In the genomic region with DNA sequence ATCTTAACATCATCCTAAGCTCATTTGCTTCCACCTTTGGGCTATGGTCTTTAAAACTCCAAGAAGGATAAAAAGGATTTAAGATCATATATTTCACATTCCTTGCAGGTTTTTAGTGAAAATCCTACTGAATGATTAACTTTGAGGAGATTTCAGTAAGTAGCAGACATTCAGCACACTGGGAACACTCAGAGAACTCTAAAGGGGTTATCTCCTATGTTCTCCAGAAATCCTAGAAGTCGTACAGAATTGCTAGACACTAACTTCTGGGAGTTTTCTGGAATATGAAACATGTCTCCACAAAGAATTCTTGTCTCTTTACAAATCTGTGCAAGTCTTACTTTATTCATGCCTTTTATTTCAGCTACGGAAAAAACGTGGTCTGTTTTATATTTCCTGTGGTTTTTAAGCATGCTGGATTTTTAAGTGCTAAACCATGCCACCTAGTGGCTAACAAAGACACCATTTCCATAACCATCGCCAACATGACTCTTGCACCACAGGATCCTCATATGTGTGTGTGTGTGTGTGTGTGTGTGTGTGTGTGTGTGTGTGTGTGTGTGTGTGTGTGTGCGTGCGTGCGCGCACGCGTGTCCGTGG, we compare ENCODE assay signal across 8 mouse cellular contexts. TPM values are rescaled to one million over a fixed set of nuclear protein-coding genes. Genes with fewer than 3 reads are reported as not detected.
DNase-seq lines count a peak whose midpoint lies in the region; ATAC-seq and TF ChIP-seq lines count a peak whose summit lies in the region.

No protein-coding gene starts in this region.

- H3K4me2 ChIP-seq in forebrain, embryonic 16.5 days (ENCODE audit: low read length) = peak overlapping the region; percentile 29
- H3K4me2 ChIP-seq in myocyte (ENCODE audit: low read depth) = peak overlapping the region; percentile 73

- TF ChIP-seq POLR2A in myocyte (IDR thresholded peaks at IDR 0.05; ENCODE audit: insufficient read length, low read depth) = no peak

- intact Hi-C loops in left cerebral cortex, postnatal 14 days (cut with DNase I) = loop anchor here (2.0 to 10.0 kb wide), 3 partner anchors 451 to 1079 kb away; no protein-coding TSS in a partner anchor

- 23% methylated on average over 8 of the region's 11 CpGs for WGBS in forebrain, embryonic 16.5 days

- peak; percentile 10 for DNase-seq in layer of hippocampus, adult 9-10 months (ENCODE audit: low spot score)
- no peak for DNase-seq in layer of hippocampus, adult 8-10 months (ENCODE audit: low spot score in 2 of 2)
- DNase-seq in brain, adult 2 months (ENCODE audit: low read depth, low spot score) = peak; percentile 66
- peak; percentile 47 to 65 for DNase-seq in left cerebral cortex, postnatal 14 days (ENCODE audit: low spot score in 2 of 2)
- DNase-seq in gastrocnemius, postnatal 25 days = no peak

- no peak overlapping the region for H3ac ChIP-seq in myocyte (ENCODE audit: control insufficient read depth, insufficient read length)

- no peaks in the 10 kb centered on the region for H3K36me3 ChIP-seq in forebrain, embryonic 16.5 days (ENCODE audit: control insufficient read depth, insufficient read depth)
- peaks cover 18% of the 10 kb centered on the region for H3K36me3 ChIP-seq in myocyte (ENCODE audit: control insufficient read depth, insufficient read depth)

- no peak overlapping the region for H3K9ac ChIP-seq in forebrain, embryonic 16.5 days (replicated peaks; ENCODE audit: low read depth, low read length)

- ATAC-seq in forebrain, embryonic 16.5 days = peak; percentile 84
- no peak for ATAC-seq in erythroid progenitor cell, adult 5-6 weeks (replicated peaks; ENCODE audit: low FRiP score, poor library complexity, severe bottlenecking)

- H3K9me3 ChIP-seq in forebrain, embryonic 16.5 days (ENCODE audit: control insufficient read depth, low read length) = no peaks in the 10 kb centered on the region

- no peaks in the 10 kb centered on the region for H3K27me3 ChIP-seq in forebrain, embryonic 16.5 days (replicated peaks; ENCODE audit: control insufficient read depth, insufficient read depth, low read length)
- H3K27me3 ChIP-seq in myocyte (ENCODE audit: control insufficient read depth, insufficient read depth, insufficient read length) = no peaks in the 10 kb centered on the region

- H3K4me3 ChIP-seq in forebrain, embryonic 16.5 days (replicated peaks; ENCODE audit: low read length) = no peak overlapping the region
- H3K4me3 ChIP-seq in myocyte = peak overlapping the region; percentile 40

- no peak overlapping the region for H3K27ac ChIP-seq in forebrain, embryonic 16.5 days (ENCODE audit: low read length)

- peaks cover 69% of the 10 kb centered on the region for H3K79me2 ChIP-seq in myocyte (ENCODE audit: control insufficient read depth, insufficient read depth)

- no peaks in the 10 kb centered on the region for H3K4me1 ChIP-seq in forebrain, embryonic 16.5 days (replicated peaks; ENCODE audit: control insufficient read depth, insufficient read depth, low read length)

TF ChIP-seq in myocyte, 11 proteins besides CTCF, POLR2A, EP300 and RAD21:
- TF ChIP-seq MAX (IDR thresholded peaks at IDR 0.05; ENCODE audit: low read depth) = peak; percentile 85
- TF ChIP-seq E2F4 (IDR thresholded peaks at IDR 0.05; ENCODE audit: insufficient read depth) = no peak
- no peak for TF ChIP-seq USF1 (IDR thresholded peaks at IDR 0.05; ENCODE audit: low read depth)

RNA-seq across cellular contexts. Expression of gene Col3a1, which starts 2.5 kb away (rescaled TPM):
- 1 to 10 TPM; 3.5 to 4.2 (median 3.8) TPM for total RNA-seq in layer of hippocampus, adult 8-10 months (2022)
- 86.5 and 153 TPM in 2 replicates for polyA plus RNA-seq in forebrain, embryonic 16.5 days (2015; fragmentation: Nextera tagmentation; extraction: Ambion mirVana)
- total RNA-seq in left cerebral cortex, postnatal 14 days (2021) = 10 to 100 TPM; 29.6 to 41.6 TPM
- polyA plus RNA-seq in myocyte (2012; fragmentation: generic; extraction: Trizol) = 708 TPM
- total RNA-seq in erythroid progenitor cell, adult 5-6 weeks (2015; ENCODE audit: low replicate concordance) = not detected in 2 replicates
- total RNA-seq in erythroid progenitor cell, adult 5-6 weeks (2017; ENCODE audit: low replicate concordance) = 0.15 TPM in 1 of 2 replicates, not detected in the other
- 1,000 to 10,000 TPM in 1 of 2 experiments, 100 to 1,000 TPM in 1; 586 to 1,212 TPM for total RNA-seq in gastrocnemius, postnatal 25 days (2021)

Comparison
In these comparisons a context has a peak if more than half of its experiments do, and no peak if none do; other contexts are left out.
1. DNase-seq: peak in layer of hippocampus, adult 9-10 months (single experiment), brain, adult 2 months (single experiment) and left cerebral cortex, postnatal 14 days (2 of 2); none in layer of hippocampus, adult 8-10 months (0 of 2) and gastrocnemius, postnatal 25 days (single experiment).
2. RNA of gene Col3a1, which starts 2.5 kb away (total RNA-seq): 586 to 1,212 TPM in gastrocnemius, postnatal 25 days; 29.6 to 41.6 TPM in left cerebral cortex, postnatal 14 days, 3.5 to 4.2 TPM in layer of hippocampus, adult 8-10 months and 0.15 TPM in erythroid progenitor cell, adult 5-6 weeks; every median in the first group is over 10 times any median in the second.